18 mouse cellular contexts compared by ENCODE assay signal in genomic region chr7:118879466-118880029, GRCm38 (mm10). TPM values are rescaled to one million over a fixed set of nuclear protein-coding genes. Genes with fewer than 3 reads are reported as not detected.
DNase-seq lines count a peak whose midpoint lies in the region; ATAC-seq and TF ChIP-seq lines count a peak whose summit lies in the region.
"Had no signal": no experiment of that assay in that cellular context is flagged by ENCODE, and none has a peak within 500 bp of the region (broad histone marks: within the 10 kb centered on the region; RNA-seq: fewer than 3 reads in every experiment).

No protein-coding gene starts in this region.

- CTCF ChIA-PET in Patski (lab: Charles Lee) = interaction anchor here (0.7 to 3.9 kb wide), 10 partner anchors 9 to 117 kb away, joined by 3 to 12 read pairs (median 4); partner anchors contain the start of gene Gprc5b

- no peak overlapping the region for H3K27ac ChIP-seq in heart, adult 2 months
- no peak overlapping the region for H3K27ac ChIP-seq in lung, embryonic 14.5 days (ENCODE audit: low read depth)
- H3K27ac ChIP-seq: hindbrain, embryonic 14.5 days; liver, embryonic 15.5 days; macrophage had no signal

- H3K79me2 ChIP-seq in heart, adult 2 months (replicated peaks; ENCODE audit: control insufficient read depth, insufficient read depth, low read length) = no peaks in the 10 kb centered on the region

- H3K4me1 ChIP-seq in heart, adult 2 months (ENCODE audit: control insufficient read depth, insufficient read depth, low read length) = no peaks in the 10 kb centered on the region
- no peaks in the 10 kb centered on the region for H3K4me1 ChIP-seq in lung, embryonic 14.5 days (ENCODE audit: insufficient read depth)
- H3K4me1 ChIP-seq: liver, embryonic 15.5 days had no signal

- TF ChIP-seq CTCF in heart, adult 2 months (IDR thresholded peaks at IDR 0.05) = peak; percentile 15; the same call in 1 of the 2 replicates
- TF ChIP-seq CTCF in lung, embryonic 14.5 days (IDR thresholded peaks at IDR 0.05; ENCODE audit: low read depth) = peak; percentile 30
- peak; percentile 53 for TF ChIP-seq CTCF in Patski (IDR thresholded peaks at IDR 0.05)

- no peaks in the 10 kb centered on the region for H3K27me3 ChIP-seq in heart, adult 2 months (ENCODE audit: control insufficient read depth, insufficient read depth, low read length)
- H3K27me3 ChIP-seq in lung, embryonic 14.5 days (ENCODE audit: insufficient read depth, low read length) = no peaks in the 10 kb centered on the region
- no peaks in the 10 kb centered on the region for H3K27me3 ChIP-seq in Patski
- H3K27me3 ChIP-seq: liver, embryonic 15.5 days had no signal

- no peak for TF ChIP-seq EP300 in heart, adult 2 months (IDR thresholded peaks at IDR 0.05; ENCODE audit: insufficient read depth, low read depth, low read length)

- no peak for TF ChIP-seq POLR2A in heart, adult 2 months (IDR thresholded peaks at IDR 0.05; ENCODE audit: insufficient read depth, low read depth, low read length)

- H3K4me2 ChIP-seq in lung, embryonic 14.5 days = no peak overlapping the region
- H3K4me2 ChIP-seq: hindbrain, embryonic 14.5 days; liver, embryonic 15.5 days had no signal

- H3K9ac ChIP-seq in heart, adult 2 months (ENCODE audit: low read depth, low read length) = no peak overlapping the region
- no peak overlapping the region for H3K9ac ChIP-seq in lung, embryonic 14.5 days
- H3K9ac ChIP-seq: hindbrain, embryonic 14.5 days; liver, embryonic 15.5 days had no signal

- intact Hi-C loops in heart, adult 2 months (cut with DNase I) = no loop called here
- intact Hi-C loops in heart, postnatal 25 days (cut with DNase I) = no loop called here

- no peak for DNase-seq in heart, adult 2 months
- DNase-seq in heart, postnatal 25 days (ENCODE audit: low spot score) = no peak
- no peak for DNase-seq in lung, embryonic 14.5 days
- no peak for DNase-seq in lung, postnatal 36 days
- DNase-seq in Patski (ENCODE audit: low read depth, low spot score) = no peak
- no peak for DNase-seq in urinary bladder, postnatal 14 days (ENCODE audit: low spot score)
- DNase-seq: cerebellum, adult 18-20 months; gastrocnemius, postnatal 36 days; kidney, adult 11 months; kidney, postnatal 25 days; left cerebral cortex, postnatal 4 days; right cerebral cortex, postnatal 14 days; thymus, adult 18-20 months had no signal

- no peaks in the 10 kb centered on the region for H3K9me3 ChIP-seq in lung, embryonic 14.5 days (ENCODE audit: low read depth, low read length)
- H3K9me3 ChIP-seq: liver, embryonic 15.5 days had no signal

- H3K4me3 ChIP-seq in heart, adult 2 months = no peak overlapping the region
- H3K4me3 ChIP-seq in lung, embryonic 14.5 days (ENCODE audit: low read depth, low read length) = no peak overlapping the region
- H3K4me3 ChIP-seq: liver, embryonic 15.5 days had no signal

- H3K36me3 ChIP-seq in heart, adult 2 months (ENCODE audit: control insufficient read depth, insufficient read depth, low read length) = no peaks in the 10 kb centered on the region
- H3K36me3 ChIP-seq in lung, embryonic 14.5 days (ENCODE audit: insufficient read depth) = no peaks in the 10 kb centered on the region
- H3K36me3 ChIP-seq: liver, embryonic 15.5 days had no signal

- ATAC-seq in lung, embryonic 14.5 days (ENCODE audit: insufficient read depth) = no peak
- no peak for ATAC-seq in Patski
- ATAC-seq in megakaryocyte progenitor cell, adult 5-6 weeks (replicated peaks; ENCODE audit: poor library complexity) = peak; percentile 44
- ATAC-seq in activated CD4-positive, CD25-positive, alpha-beta regulatory T cell, adult 4 months = no peak

- 91% methylated on average over 3 of the region's 3 CpGs for WGBS in heart, adult 2 months
- WGBS in lung, embryonic 14.5 days = 84% methylated on average over 3 of the region's 3 CpGs

- POLR2A ChIA-PET in Patski (lab: Charles Lee) = interaction anchor here (0.5 kb wide), 1 partner anchor 9 kb away, joined by 4 read pairs; no protein-coding TSS in a partner anchor

- in situ Hi-C loops in Patski (cut with MboI; ENCODE audit: low pct_unique_long_range_greater_than_20kb) = no loop called here

RNA-seq across cellular contexts. Expression of gene Knop1, which starts 23.5 kb away (rescaled TPM):
- total RNA-seq in heart, adult 2 months (2021) = 10 to 100 TPM; 13.7 to 14.0 TPM
- 5.3 and 9.8 TPM in 2 replicates for polyA plus RNA-seq in heart, adult 2 months (2012; rRNA removed)
- total RNA-seq in heart, postnatal 25 days (2021) = 10 to 100 TPM; 14.6 to 15.3 TPM
- polyA plus RNA-seq in lung, embryonic 14.5 days (2014; fragmentation: Nextera tagmentation; extraction: Ambion mirVana) = 89.8 and 95.9 TPM in 2 replicates
- polyA plus RNA-seq in Patski (2021) = 36.5 TPM
- total RNA-seq in megakaryocyte progenitor cell, adult 5-6 weeks (2015) = 27.4 and 29.7 TPM in 2 replicates
- total RNA-seq in megakaryocyte progenitor cell, adult 5-6 weeks (2017) = 40.2 and 52.3 TPM in 2 replicates
- polyA plus RNA-seq in activated CD4-positive, CD25-positive, alpha-beta regulatory T cell, adult 4 months (2017; shearing (Covaris generic)) = 10 to 100 TPM; 22.5 to 26.4 TPM

RNA-seq across cellular contexts. Expression of gene Iqck, which starts 24.0 kb away (rescaled TPM):
- under 1 TPM; 0.29 to 0.32 TPM for total RNA-seq in heart, adult 2 months (2021)
- polyA plus RNA-seq in heart, adult 2 months (2012; rRNA removed) = 0.70 and 0.88 TPM in 2 replicates
- under 1 TPM; 0.44 to 0.64 TPM for total RNA-seq in heart, postnatal 25 days (2021)
- polyA plus RNA-seq in lung, embryonic 14.5 days (2014; fragmentation: Nextera tagmentation; extraction: Ambion mirVana) = 3.1 and 3.2 TPM in 2 replicates
- 4.5 TPM for polyA plus RNA-seq in Patski (2021)
- 0.07 and 1.2 TPM in 2 replicates for total RNA-seq in megakaryocyte progenitor cell, adult 5-6 weeks (2015)
- 1.2 and 2.5 TPM in 2 replicates for total RNA-seq in megakaryocyte progenitor cell, adult 5-6 weeks (2017)
- under 1 TPM in 1 of 2 experiments, not detected in 1; 0.12 TPM for polyA plus RNA-seq in activated CD4-positive, CD25-positive, alpha-beta regulatory T cell, adult 4 months (2017; shearing (Covaris generic))
